Mouse (Mus musculus): ENCODE data around the gene Olfr794. TPM values are rescaled to one million over a fixed set of nuclear protein-coding genes. Genes with fewer than 3 reads are reported as not detected.

The Olfr794 gene
- polyA plus RNA-seq (2012; rRNA removed): not detected in 2 replicates

GRCm38 (mm10) chr10:129567355-129567754 is at the start of gene Olfr794:
TSS of gene Olfr794 (plus strand) at chr10:129567655.

GRCm38 (mm10) chr10:129521492-129521891 is 46.0 kb upstream of the Olfr794 start, which contains the start of gene Olfr791:
TSS of gene Olfr791 (plus strand) at chr10:129521792.

GRCm38 (mm10) chr10:129538862-129539261 is 28.6 kb upstream of the Olfr794 start, which contains the start of gene Olfr792:
TSS of gene Olfr792 (plus strand) at chr10:129539162.

GRCm38 (mm10) chr10:129612470-129612869 is 45.0 kb downstream of the Olfr794 start, which contains the start of gene Olfr796:
TSS of gene Olfr796 (minus strand) at chr10:129612570.

Other genes starting within 250 kb of the Olfr794 start
- gene Olfr780, start 249.5 kb upstream of the Olfr794 start, polyA plus RNA-seq (2012; rRNA removed): not detected in 2 replicates
- gene Olfr781, start 238.8 kb upstream of the Olfr794 start, polyA plus RNA-seq (2012; rRNA removed): not detected in 2 replicates
- gene Olfr782, start 218.8 kb upstream of the Olfr794 start, polyA plus RNA-seq (2012; rRNA removed): not detected in 2 replicates
- gene Olfr784, start 183.6 kb upstream of the Olfr794 start, polyA plus RNA-seq (2012; rRNA removed): 0.04 TPM in 2 replicates
- not detected in 2 replicates for gene Olfr785, start 162.2 kb upstream of the Olfr794 start, polyA plus RNA-seq (2012; rRNA removed)
- gene Olfr786, start 140.3 kb upstream of the Olfr794 start, polyA plus RNA-seq (2012; rRNA removed): not detected in 2 replicates
- not detected in 2 replicates for gene Olfr787, start 105.8 kb upstream of the Olfr794 start, polyA plus RNA-seq (2012; rRNA removed)
- not detected in 2 replicates for gene Olfr788, start 96.7 kb upstream of the Olfr794 start, polyA plus RNA-seq (2012; rRNA removed)
- not detected in 2 replicates for gene Olfr789, start 82.9 kb upstream of the Olfr794 start, polyA plus RNA-seq (2012; rRNA removed)
- gene Olfr790, start 69.2 kb upstream of the Olfr794 start, polyA plus RNA-seq (2012; rRNA removed): not detected in 2 replicates
- gene Olfr791, start 45.9 kb upstream of the Olfr794 start, polyA plus RNA-seq (2012; rRNA removed): not detected in 2 replicates
- gene Olfr792, start 28.5 kb upstream of the Olfr794 start, polyA plus RNA-seq (2012; rRNA removed): not detected in 2 replicates
- gene Olfr796, start 44.9 kb downstream of the Olfr794 start, polyA plus RNA-seq (2012; rRNA removed): not detected in 2 replicates
- not detected in 2 replicates for gene Olfr798, start 60.3 kb downstream of the Olfr794 start, polyA plus RNA-seq (2012; rRNA removed)
- not detected in 2 replicates for gene Olfr799, start 69.8 kb downstream of the Olfr794 start, polyA plus RNA-seq (2012; rRNA removed)
- not detected in 2 replicates for gene Olfr800, start 90.0 kb downstream of the Olfr794 start, polyA plus RNA-seq (2012; rRNA removed)
- not detected in 2 replicates for gene Olfr801, start 106.2 kb downstream of the Olfr794 start, polyA plus RNA-seq (2012; rRNA removed)
- not detected in 2 replicates for gene Olfr802, start 120.5 kb downstream of the Olfr794 start, polyA plus RNA-seq (2012; rRNA removed)
- gene Olfr803, start 126.6 kb downstream of the Olfr794 start, polyA plus RNA-seq (2012; rRNA removed): not detected in 2 replicates
- not detected in 2 replicates for gene Olfr804, start 135.6 kb downstream of the Olfr794 start, polyA plus RNA-seq (2012; rRNA removed)
- not detected in 2 replicates for gene Olfr805, start 161.7 kb downstream of the Olfr794 start, polyA plus RNA-seq (2012; rRNA removed)
- not detected in 2 replicates for gene Olfr806, start 174.3 kb downstream of the Olfr794 start, polyA plus RNA-seq (2012; rRNA removed)
- not detected in 2 replicates for gene Olfr807, start 190.1 kb downstream of the Olfr794 start, polyA plus RNA-seq (2012; rRNA removed)
- not detected in 2 replicates for gene Olfr808, start 197.8 kb downstream of the Olfr794 start, polyA plus RNA-seq (2012; rRNA removed)
- not detected in 2 replicates for gene Olfr809, start 207.0 kb downstream of the Olfr794 start, polyA plus RNA-seq (2012; rRNA removed)
- not detected in 2 replicates for gene Olfr810, start 227.3 kb downstream of the Olfr794 start, polyA plus RNA-seq (2012; rRNA removed)
- gene Olfr811, start 236.7 kb downstream of the Olfr794 start, polyA plus RNA-seq (2012; rRNA removed): not detected in 2 replicates